Mouse (Mus musculus) thymus, adult 2 months (tissue): ENCODE data around the gene Ptprg.

ENCODE experiments used
- CTCF ChIP-seq: fragments of 200-500 bp; IDR thresholded peaks from 2 replicates; pipeline ENCODE4 v1.5.1; 2012; ENCODE audit warnings: mild to moderate bottlenecking, control low read depth, low read length, moderate library complexity, borderline replicate concordance; ENCODE audit not compliant: control insufficient read depth, poor library complexity, insufficient read depth; ENCODE audit errors: extremely low read depth
- POLR2A ChIP-seq: fragments of 200-500 bp; IDR thresholded peaks from 2 replicates; pipeline ENCODE4 v1.6.1; 2012; ENCODE audit warnings: mild to moderate bottlenecking, low read length, control low read depth, moderate library complexity; ENCODE audit not compliant: control insufficient read depth, poor library complexity, insufficient read depth; ENCODE audit errors: extremely low read depth

- no peak for TF ChIP-seq POLR2A
- no peak for TF ChIP-seq CTCF
Observed at GRCm38 (mm10) chr14:12085078-12085477, 531.7 kb downstream of the Ptprg start.
